Mouse (Mus musculus): ENCODE results near the gene Erich4.
"Not testable (repeated sequence)": the region's sequence is repeated elsewhere in the genome, so short reads cannot be mapped to it uniquely, and the experiment has no call there.

The Erich4 gene

DNA sequence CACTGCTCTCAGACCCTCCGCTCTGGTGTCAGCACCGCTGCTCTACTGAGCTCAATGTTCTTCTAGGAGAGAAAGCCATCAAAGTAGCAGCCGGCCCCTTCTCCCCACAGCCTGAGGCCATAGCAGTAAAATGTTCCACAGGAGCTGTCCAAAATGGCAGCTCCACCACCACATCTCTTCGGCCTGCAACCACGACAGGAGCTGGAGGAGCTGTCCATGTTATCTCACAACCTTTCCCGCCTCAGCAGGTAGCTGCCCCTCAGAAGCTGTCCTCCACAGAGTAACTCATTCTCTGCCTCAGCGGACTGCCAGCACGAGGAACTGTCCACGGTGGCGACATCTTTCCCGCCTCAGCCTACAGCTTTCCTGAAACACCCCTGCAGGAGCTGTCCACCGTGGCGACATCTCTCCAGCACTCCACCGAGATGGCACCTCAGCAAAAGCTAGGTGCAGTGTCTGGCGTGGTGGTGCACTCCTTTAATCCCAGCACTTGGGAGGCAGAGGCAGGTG, 33.3 kb downstream of the Erich4 start:
- DNase-seq (ENCODE audit: extremely low read depth, insufficient read length, low spot score) = no peak

DNA sequence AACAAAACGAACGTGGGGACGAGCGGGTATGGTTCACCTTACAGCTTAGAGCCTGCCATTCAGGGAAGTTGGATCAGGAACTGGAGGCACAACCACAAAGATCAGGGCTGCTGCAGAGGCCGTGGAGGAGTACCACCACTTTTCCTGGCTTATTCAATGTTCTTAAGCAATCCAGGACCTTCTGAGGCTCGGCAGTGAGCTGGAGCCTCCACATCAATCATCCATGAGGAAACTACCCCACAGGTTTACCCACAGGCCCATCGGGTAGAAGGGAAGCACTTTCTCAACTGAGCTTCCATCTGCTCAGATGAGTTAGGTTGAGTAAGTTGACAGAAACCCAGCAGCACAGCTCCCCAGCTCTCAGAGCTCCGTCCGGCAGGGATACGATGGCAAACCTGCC, 36.3 kb downstream of the Erich4 start:
- no peak for DNase-seq (ENCODE audit: extremely low read depth, insufficient read length, low spot score)

DNA sequence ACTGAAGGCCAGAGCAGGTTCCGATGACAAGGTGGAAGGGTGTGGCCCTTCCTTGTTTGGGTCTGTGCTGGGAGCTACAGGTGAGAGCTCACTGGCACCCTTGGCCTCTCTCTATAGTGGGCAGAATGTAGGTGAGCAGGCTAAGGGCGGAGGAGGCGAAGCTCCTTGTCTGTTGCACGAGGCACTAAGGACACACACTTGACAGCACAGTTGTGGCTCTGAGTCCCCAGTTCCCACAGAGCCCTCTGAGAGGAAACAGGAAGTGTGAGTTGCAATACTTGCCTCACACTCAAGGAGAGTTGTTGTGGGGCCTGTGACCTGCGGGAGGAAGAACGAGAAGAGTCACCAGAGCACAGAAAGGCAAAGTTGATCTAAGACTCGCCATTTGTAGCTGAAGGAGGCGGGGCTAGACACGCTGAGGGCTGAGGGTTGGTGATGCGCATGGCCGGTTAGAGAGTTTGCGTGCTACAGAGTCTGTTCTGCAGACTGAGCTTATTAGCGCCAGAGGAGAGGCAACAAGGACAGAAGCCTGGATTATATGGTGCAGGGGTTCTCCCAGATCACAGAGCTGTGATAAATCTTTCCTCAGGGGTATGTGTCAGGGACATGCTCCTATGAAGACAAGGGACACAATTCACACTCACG, 38.8 kb downstream of the Erich4 start:
- not testable (repeated sequence) for DNase-seq (ENCODE audit: extremely low read depth, insufficient read length, low spot score)

DNA sequence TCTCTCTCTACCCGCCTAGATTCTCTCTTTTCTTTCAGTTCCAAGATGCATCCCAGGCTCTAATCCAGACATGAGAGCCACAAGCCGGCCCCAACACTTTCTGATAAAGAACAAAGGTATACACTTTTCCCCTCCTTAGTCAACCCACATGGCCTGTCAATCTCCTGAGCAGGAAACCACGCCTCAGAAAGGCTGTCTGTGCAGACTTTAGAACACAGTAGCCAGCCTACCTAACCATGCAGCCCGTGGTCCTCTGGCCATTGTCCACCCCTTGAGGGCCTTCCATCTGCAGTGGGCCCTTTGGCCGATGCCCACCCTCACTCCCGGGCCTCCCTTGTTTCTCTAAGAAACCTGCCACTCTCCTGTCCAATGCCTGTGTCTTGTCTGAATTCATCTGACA, 39.4 kb downstream of the Erich4 start:
- not testable (repeated sequence) for DNase-seq (ENCODE audit: extremely low read depth, insufficient read length, low spot score)

DNA sequence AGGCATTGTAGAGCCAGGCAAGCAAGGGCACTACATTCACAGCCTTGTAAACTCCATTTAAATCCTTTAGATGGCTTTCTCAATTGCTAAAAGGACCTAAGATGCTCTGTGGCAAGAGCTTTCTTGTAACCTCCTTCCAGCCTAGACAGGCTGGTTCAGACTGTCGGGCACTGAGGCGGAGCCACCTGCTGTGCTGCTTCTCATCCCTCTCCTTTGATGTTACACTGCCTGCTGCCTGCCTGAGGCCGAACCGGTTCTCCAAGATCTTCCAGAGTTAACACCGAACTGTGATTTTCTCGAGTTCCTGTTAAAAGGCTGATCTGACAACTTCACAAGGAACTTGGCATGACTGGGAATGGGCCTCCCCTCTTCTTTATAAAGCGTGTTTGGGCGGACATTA, 39.8 kb downstream of the Erich4 start:
- DNase-seq (ENCODE audit: extremely low read depth, insufficient read length, low spot score) = no peak

DNA sequence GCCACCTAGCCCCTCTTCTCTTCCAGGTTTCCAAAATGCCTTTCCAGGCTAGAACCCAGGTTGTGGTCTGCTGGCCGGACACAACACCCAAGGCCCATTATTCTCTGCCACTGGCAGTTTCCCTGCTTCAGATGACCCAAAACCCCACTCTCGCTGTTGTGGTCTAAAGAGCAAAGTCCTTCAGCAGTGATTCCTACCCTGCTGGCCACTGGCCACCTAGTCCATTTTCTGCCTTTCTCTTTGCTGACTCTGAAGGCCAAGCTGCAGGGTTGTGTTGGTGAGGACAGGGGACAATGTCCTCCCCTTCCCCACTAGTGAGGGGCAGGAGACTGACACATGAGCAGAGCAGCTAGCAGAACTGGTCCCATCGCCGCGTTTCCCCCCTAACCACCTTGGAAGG, 40.6 kb downstream of the Erich4 start:
- DNase-seq (ENCODE audit: extremely low read depth, insufficient read length, low spot score) = no peak

DNA sequence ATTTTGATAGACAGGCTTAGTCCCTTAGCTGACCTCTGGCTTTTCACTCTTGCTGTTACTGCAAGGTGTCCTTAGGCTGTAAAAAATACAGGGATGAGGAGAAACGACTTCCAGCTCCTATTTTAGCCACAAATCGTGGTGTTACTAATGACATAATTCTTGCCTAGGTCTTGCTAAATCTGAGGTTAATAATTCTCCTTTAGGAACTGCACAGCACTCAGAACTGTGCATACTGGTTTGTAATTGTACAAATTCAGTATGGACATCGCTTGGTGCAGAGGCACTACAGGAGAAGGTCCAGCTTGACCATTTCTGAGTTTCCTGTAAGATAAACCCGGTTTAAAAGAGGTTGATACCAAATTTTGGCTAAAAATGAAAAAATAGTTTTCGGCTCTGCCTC, 41.9 kb downstream of the Erich4 start:
- DNase-seq (ENCODE audit: extremely low read depth, insufficient read length, low spot score) = not testable (repeated sequence)

DNA sequence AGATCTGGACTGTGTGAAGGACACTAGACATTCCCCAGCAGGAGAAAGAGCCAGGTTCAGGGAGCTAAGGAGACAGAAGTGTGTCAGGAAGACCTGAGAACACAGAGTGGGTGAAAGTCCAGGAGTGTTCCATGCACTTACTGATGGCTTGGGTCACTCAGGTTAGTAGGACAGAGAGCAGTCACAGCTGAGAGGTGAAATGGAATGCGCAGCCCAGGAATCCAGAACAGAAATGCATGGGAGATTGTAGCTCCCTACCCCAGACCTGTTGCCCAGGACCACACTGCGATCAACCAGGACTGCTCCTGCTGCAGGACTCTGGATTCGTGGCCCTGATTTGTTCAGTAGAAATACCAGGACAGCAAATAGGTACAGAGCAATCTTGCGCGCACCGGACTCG, 47.0 kb downstream of the Erich4 start:
- no peak for DNase-seq (ENCODE audit: extremely low read depth, insufficient read length, low spot score)
